Mouse (Mus musculus) C2C12 (cell line): ENCODE results near the gene Tmco5.

ENCODE experiments used
- CTCF ChIP-seq: IDR thresholded peaks from one replicate; pipeline ENCODE4 v1.5.1; 2011; ENCODE audit not compliant: control insufficient read depth, insufficient read depth, insufficient read length
- MAX ChIP-seq: IDR thresholded peaks from one replicate; pipeline ENCODE4 v1.6.1; 2011; ENCODE audit warnings: mild to moderate bottlenecking, control low read depth
- USF1 ChIP-seq: IDR thresholded peaks from one replicate; pipeline ENCODE4 v1.6.1; 2011; ENCODE audit warnings: low read depth, mild to moderate bottlenecking, control low read depth, moderate library complexity

DNA sequence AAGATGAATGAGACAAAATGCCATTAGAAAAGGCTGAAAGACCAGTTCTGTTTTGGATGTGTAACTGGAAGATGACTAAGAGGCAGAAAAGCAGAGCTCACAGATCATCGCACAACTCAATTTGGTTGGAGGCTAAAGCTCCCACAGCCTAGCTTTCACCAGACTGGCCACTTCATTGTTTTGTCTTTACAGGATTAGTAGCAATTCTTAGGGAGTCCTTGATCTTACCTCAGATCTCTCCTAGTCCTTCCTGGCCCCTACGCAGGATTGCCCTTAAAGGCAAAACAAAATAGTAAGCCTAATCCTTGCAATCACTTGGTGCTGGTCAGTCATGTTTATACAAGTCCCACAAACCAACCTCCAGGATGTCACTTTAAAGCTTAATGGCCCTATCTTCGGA is 40.7 kb upstream of the Tmco5 start:
- TF ChIP-seq CTCF (no peak), MAX (no peak), USF1 (no peak)
